Mouse (Mus musculus) cerebellum, adult 11 months (tissue): ENCODE data around the gene Zfp266.
A peak's percentile ranks its signal among the peaks of the same experiment; 100 is the strongest.
"Not testable (repeated sequence)": the region's sequence is repeated elsewhere in the genome, so short reads cannot be mapped to it uniquely, and the experiment has no call there.

ENCODE experiments used
- DNase-seq: peaks from one replicate; pipeline ENCODE4 v3.0.0; 2022

Zfp266 gene

DNA sequence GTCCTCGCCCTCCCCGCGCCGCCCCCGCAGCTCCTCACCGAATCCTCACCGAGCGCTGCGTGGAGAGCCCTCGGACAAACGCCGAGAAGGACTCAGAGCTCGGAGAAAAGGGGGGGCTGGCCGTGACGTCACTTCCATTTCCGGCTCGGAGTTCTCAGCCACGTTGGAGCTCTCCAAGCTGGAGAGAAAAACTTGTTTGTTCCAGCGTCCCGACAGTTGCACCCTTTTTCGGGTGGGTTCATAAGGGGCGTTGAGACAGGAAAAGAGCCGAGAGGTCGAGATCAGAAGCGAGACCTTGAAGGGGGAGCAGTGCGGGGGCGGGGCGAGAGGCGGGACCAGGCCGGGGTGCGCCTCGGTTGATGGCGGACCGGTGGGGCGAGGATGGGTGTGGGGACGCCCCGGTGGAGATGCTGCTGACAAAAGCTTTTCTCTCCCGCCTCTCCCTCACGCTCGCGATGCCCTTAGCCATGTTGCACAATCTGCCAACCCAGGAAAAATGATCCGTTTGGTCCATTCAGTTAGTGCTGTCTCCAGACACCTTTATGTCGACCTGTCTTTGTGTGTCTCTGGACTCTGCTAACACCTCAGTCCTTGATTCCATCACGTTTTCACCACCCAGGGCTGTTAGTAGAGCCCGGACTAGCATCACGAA, at the start of gene Zfp266:
Zfp266 (minus strand) TSS at position 112 of the 652 bp plus-strand sequence.
- DNase-seq: peak; percentile 90

DNA sequence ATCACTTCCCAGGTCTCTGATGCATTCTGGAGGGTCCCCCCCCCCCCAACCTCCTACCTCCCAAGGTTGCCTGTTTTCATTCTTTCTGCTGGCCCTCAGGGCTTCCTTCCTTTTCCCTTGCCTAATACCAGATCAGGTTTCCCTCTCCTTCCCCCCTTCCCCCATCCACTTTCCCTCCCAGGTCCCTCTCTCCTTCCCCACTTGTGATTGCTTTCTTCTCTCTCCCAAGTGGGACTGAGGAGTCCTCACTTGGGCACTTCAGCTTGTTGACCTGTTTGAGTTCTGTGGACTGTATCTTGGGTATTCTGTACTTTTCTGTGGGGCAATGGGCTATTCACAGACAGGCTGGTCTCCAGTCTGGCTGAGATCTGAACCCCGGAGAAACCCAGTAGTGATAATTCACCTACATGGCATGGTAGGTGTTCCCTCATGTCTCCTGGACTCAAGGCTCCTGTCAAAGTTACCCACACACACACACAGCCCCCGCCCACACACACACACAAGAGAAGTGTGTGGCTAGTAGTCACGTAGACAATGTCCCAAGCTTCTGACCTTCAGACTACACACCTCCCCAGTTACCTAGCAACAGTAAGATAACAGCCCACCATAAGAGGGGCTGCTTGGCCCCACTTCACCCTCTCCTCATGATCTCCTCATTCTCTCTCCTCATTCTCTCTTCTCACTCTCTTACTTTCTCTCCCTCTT, 44.3 kb upstream of the Zfp266 start:
- DNase-seq: not testable (repeated sequence)

DNA sequence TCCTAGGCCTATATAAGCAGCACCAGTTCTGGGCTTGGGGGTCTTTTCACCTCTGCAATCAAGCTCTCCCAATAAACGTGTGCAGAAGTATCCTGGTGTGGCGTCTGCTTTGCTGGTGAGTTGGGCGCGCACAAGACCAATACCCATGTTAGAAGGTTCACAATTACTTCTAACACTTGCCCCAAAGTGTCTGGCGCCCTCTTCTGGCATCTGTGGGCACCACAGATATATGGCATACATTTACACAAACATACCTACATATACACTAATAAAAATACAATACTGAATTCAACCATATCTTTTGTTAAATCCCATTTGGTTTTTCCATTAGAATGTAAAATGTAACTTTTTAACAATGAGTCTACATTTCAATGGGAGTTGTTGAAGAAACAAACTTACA, 41.0 kb upstream of the Zfp266 start:
- DNase-seq: no peak

DNA sequence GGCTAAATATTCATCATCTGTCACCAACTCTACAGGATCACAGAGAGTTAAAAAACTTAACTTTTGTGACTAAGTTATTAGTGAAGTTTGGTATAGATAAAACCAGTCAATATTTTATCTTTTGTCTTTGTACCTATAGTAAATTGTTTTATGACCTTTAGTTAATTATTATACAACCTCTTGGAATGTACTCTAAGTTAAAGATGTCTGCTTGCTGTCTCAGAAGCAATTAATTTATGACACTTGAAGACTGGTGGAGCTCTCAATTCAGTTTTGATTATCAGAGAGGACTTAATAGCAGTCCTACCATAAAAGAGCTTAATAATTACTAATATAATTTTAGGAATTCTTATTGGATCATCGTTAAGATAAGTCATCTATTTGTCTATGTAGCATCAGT, 31.5 kb upstream of the Zfp266 start:
- DNase-seq: no peak

DNA sequence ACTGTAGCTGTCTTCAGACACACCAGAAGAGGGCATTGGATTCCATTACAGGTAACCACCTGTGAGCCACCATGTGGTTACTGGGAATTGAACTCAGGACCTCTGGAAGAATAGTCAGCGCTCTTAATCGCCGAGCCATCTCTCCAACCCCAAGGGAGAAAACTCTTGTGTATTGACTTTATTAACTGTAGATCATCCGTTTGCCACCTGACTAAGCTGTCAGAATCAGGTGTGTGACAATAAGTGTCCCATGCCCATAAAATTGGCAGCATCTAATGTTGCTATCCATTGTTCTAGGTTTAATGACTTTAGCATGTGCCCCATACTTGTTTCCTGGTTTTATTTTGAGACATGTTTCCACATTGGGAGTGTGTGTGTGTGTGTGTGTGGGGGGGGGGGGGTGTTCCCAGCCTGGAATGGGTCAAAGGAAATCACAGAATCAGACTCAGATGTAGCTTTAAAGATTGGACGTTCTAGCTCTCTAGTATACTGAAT, 30.6 kb upstream of the Zfp266 start:
- DNase-seq: no peak

DNA sequence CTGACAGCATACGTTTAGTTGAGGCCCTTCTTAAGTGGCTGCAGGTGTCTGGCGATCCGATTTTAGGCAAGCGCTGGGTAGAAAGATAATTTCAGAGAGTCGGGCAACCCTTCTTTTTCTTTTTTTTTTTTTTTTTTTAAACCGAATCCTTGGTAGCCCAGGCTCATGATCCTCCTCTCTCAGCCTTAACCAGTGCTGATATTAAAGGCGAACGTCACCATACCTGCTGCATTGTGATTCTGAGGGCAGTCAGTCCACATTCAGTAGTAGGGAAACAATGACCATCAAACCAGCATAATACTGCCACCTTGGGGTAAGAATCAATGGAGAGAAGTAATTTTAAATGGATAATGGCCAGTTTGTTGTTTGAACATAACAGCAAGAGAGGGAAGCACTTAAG, 23.9 kb upstream of the Zfp266 start:
- peak; percentile 24 for DNase-seq

DNA sequence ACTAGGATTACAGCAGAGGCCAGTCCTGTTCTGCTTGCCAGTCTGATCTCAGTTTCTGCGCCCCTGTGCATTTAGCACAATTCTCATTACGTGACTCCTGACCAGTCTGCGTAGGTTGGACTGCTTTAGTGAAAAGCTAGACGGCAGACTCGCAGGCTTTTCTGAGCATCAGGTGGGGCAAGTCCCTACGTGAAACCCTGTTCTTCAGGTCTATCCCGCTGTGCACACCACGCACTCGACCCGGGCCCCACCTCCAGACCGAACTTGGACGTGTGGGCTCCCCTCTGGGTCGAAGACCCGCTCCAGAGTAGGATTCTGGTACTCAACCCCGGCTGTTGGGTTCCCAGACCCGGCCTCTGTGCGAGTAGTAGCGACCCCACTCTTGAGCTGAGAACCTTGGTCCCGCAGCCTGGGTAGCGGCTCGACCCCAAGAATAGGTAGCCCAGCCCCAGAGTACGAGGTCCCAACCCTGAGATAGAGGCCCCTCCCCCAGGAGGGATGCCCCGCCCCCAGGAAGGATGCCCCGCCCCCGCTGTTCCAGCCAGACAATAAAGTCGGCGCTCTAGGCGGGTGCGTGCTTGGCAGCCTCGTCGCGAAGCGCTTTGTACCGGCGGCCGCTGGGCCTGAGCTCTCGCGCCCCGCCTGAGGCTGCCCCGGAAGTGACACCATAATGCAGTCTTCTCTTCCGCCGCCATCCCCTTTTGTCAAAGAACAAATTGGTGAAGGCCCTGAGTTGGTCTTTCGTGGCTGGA, 23.0 kb upstream of the Zfp266 start:
- DNase-seq: peak; percentile 78

DNA sequence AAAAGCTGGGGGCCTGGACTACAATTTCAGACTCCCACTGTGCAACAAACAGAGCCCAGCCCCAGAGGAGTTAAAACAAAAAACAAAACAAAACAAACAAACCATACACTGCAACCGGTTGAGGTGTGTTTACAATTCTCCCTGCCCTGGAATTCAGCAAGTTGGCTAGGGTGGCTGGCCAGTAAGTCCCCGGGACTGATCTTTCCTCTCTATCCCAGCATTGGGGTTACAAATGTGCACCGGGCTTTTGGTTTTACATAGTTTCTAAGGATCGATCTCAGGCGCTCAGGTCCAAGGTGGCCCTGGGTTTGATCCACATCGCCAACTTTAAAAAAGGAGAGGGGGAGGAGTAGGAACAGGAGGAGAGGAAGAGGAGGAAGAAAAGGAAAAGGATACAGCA, 22.3 kb upstream of the Zfp266 start:
- DNase-seq: no peak

DNA sequence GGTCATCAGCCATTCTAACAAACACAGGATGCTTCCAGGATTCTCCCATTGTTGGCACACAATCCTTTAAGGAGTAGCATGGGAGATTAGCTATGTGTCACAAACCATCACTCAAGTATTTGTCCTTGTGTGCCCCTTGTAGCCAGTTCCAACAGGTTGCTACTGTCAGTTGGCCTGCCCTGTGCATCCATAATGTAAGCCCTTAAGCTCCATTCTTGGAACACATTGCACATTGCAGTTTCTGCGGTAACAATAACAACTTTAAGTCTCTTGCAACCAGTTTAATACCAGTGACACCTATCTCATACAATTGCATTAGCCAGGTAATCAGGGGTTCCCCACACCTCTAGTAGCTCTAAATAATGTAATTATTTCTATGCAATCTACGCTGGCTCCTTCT, 15.4 kb upstream of the Zfp266 start:
- no peak for DNase-seq

DNA sequence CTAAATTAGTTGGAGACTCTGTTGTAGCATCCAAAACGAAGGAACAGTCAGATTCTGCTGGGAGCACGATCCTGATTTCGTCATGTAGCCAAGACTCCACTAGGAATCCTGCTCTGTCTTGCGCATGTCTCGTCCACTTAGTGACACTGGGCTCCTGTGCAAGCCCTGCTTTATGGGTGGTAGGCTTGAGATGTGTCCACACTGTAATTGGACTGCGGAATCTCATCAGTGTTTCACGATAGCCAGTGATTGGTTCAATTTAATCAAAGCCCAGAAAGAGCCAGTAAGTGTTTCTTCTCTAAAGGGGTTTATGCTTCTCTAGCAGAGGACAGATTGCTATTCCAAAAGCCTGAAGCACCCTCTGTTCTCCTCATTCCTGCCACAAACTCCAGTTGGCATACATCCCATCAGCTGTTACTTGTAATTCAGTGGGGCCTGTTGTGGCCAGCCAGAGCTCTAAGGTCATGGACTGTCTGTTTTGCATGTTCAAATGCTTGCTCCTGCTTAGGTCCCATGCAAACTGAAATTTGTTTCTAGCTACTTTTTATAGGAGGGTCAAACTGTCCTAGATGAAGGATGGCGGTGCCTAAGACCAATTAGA, 13.2 kb upstream of the Zfp266 start:
- no peak for DNase-seq

DNA sequence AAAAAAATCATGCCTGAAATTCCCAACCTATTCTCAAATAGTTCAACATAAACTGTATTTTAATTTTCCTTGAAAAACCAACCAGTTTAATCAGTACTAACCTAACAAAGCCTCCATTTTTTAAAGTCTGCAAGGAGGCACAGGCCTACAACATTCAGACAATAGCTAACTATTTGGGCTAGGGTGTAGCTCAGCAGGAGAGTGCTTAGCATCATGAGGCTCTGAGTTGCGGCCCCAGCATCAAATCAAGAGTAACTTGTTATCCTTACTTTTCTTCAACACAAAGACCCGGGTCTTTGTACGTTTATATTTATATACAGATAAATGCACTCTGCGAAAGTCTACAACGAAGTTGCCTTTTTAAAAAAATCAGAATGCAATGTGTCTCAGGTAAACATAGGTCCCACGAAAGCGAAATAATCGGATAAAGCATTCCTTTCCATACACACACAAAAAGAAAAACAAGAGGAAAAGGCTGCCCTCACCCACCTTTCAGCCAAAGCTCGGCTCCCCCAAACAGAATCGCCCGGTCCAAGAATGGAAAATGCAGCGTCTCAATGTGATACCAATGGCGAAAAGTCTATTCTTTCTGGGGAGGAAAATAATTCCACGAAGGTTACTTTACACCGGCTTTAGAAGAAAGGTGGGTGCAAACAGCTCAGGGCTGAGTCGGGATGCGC, 546 bp downstream of the Zfp266 start:
- DNase-seq: no peak

DNA sequence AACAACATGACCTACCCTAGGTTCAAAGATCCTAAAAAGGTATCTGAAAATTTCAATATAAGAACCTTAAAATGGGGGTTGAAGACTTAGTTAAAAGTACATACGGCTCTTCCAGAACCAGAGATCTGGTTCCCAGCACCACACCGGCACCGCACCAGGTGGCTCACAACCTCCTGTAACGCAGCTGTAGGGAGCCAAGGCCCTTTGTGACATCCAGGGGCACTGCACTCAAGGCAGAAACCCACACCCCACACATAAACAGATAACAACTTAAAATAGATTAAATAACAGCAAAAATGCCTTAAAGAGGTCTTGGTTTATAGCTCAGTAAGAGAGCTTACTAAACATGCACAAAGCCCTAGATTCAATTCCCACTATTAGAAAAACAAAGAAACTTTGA, 1.3 kb downstream of the Zfp266 start:
- no peak for DNase-seq

DNA sequence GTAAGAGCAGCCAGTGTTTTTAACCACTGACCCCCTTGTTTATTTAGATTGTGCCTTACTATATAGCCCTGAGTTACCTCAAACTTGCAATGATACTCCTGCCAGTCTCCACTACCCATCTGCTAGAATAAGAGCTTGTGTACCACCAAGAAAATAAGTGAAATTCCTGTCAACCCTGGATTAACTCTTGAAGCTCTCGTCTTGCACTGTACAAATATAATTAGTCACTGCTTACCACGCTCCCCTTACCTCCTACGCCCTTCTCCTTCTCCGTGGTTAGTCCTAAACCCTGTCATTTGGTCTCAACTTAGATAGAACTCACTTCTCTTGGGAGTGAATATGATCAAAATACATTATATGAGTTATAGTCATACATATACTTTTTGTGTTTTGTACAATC, 2.5 kb downstream of the Zfp266 start:
- no peak for DNase-seq

DNA sequence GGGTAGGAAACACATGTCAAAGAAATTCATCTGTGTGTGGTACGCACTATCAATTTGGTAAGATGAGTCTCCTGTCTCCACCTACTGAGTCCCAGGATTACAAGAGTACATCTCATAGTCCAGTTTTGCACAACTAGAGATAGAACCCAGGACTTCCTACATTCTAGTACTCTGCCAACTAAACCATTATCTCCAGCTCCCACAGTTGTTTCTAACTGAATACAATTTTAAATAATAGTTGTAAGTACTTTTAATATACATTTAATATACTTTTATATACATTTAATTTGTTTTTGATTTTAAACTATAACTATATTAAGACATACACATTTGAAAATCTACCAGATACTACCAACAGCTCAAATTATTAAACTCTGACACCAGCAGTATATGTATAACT, 3.5 kb downstream of the Zfp266 start:
- no peak for DNase-seq

DNA sequence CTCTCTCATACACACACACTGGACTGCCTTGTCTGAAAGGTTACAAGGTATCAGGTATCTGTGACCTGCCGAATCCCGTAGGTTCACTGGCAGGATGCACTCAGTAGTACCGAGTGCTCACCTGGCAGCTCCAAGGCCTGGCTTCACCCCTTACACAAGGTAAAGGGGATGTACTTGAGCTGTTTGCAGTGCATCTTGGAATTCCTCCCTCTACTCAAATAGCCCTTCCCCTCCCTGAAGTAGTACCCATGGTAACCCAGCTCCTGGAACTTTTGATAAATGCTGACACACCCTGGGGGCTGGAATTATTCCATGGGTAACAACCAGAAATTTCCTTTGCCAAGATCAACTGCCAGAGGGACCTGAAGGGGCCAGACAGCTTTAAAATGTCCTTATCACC, 7.2 kb downstream of the Zfp266 start:
- no peak for DNase-seq

DNA sequence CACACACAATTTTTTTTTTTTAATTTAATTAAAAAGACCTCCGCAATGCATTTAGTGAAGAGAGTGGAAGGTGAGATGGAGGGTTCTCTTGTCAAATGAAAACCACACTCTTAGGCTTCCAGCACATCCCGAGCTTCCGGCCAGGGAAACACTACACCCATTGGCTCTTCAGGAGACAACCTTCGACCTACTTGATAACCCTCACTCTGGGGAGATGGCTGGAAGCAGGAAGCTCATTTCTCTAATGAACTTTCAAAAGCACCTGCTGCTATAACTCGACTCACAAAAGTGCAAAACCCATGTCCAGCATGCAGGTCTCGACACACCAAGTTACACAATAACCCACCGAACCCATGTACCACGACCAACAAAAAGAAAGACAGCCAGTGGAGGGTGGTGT, 8.5 kb downstream of the Zfp266 start:
- no peak for DNase-seq

DNA sequence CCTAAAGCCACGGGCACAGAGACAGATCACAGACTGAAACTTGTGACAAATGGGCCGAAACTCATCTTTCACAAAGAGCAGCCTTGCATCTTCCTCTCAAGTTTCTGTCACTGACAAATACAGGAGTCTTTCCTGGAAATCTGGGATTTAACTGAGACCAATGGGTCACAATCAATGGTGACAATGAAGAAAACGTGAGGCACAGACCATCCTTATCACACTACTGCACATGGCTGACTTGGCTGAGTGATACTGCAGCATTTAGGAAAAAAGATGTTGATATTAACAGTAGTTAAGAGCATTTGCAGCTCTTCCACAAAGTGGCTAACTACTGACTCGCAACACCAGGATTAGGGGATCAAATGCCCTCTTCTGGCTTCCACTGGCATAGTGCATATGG, 9.6 kb downstream of the Zfp266 start:
- no peak for DNase-seq

DNA sequence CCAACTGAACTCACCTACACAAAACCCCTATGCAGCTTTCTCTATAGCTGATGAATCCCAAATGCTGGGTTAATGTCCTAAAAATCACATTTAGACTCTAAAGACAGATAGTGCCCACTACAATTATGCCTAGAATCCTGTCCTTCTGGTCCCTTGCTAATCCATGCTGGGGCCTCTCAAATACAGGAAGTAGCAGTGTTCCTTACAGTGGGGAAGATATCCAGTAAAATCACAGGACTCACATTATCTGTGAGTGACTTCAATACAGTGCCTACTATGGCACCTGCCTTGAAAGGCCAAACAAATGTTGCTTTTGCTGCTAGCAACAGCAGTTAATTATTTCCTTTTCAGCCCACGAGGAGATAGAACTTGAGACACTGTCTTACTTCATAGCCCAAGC, 10.9 kb downstream of the Zfp266 start:
- no peak for DNase-seq

DNA sequence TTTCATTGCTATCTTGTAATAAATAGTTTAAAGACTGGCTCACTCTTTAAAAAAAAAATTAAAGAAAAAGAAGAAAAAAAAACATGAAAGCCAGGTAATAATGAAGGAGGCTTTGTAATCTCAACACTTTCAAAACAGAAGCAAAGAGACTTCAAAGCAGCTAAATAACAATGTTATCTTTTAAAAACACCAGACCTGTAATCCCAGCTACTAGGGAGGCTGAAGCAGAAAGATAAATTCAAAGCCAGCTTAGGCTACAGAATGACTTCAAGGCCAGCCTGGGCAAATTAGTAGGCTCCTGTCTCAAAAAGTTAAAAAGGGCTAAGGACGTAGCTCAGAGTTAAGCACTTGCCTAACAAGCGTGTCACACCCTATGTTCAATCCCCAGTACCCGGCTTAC, 11.5 kb downstream of the Zfp266 start:
- no peak for DNase-seq

DNA sequence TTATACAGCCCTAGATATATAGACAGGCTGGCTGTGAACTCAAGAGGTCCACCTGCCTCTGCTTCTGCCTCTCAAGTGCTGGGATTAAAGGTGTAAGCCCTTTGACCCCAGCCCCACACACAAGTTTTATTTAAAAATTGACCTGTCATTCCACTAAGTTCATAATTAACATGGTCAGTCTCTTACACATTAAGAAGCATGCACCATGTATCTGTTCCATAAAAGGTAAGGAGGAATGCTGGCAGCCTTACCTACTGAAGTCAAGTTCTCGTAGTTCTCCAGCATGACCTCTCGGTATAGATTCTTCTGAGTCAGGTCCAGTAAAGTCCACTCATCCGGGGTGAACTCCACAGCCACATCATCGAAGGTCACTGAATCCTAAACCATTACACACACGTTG, 16.4 kb downstream of the Zfp266 start:
- no peak for DNase-seq

DNA sequence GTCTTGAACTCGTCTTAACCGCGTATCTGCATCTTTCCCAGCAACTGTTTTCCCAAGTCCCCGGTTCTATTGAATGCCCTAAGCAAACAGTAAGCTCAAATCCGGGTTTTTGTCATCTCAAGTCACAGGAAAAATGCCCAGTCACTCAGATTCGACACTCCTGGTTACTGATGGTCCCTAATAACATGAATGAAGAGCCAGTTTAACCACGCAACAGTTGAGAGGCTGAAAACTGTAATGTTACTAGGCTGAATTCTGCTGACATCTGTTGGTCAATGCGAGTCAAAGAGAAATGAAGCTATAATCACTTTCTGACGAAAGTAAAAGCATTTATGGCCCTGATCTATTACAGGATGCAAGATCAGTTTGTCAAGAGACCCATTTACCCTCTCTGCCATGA, 27.9 kb downstream of the Zfp266 start:
- DNase-seq: peak; percentile 10

DNA sequence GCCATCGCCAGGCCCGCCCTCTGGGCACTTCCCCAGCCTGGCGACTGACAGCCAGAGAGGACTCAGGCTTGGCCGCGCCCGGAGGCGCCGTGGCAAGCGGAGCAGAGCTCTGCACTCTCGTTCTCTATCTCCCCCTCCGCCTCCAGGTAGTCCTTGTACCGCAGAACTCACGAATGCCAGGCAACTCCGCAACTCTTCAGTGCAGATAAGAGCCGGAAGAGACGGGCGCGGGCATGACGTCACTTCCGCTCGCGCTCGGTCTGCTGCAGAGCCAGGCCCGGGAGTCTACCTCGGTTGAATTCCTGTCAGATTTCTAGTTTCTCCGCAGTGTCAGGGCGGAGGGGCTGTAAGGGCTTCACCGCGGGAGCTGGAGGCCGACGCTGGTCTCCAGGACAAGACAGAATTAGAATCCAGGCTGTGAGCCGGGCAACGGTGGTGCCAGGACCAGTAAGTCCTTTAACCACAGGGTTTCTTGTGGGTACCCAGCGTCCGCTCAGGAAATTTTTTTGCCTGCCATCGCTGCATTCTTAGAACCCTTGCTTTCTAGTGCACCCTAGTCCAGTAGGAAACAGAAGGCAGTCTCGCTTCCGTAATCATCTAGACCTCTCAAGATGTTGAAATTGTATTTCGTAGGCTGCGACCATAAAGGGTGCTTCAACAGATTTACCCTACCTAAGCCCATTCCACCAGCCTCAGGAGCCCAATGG, 28.5 kb downstream of the Zfp266 start, which contains the start of gene Zfp426:
Zfp426 (minus strand) TSS at position 220 of the 707 bp plus-strand sequence.
- peak; percentile 83 for DNase-seq
